Mouse (Mus musculus): Measurements from ENCODE around the gene Fam185a. TPM values are rescaled to one million over a fixed set of nuclear protein-coding genes. Genes with fewer than 3 reads are reported as not detected.
A peak's percentile ranks its signal among the peaks of the same experiment; 100 is the strongest.

Fam185a gene
- polyA plus RNA-seq, 1 experiment from 2014 or later: 4.8 TPM

- DNase-seq (ENCODE audit: low spot score) (no peak), ATAC-seq (replicated peaks; ENCODE audit: low FRiP score) (no peak)
- Histone ChIP-seq H3K4me3 (ENCODE audit: low read depth, low read length) (no peak overlapping the region), H3K4me2 (ENCODE audit: low read depth, low read length, severe bottlenecking) (no peak overlapping the region), H3K27me3 (ENCODE audit: control insufficient read depth, insufficient read depth, low read length) (no peaks in the 10 kb centered on the region), H3K36me3 (ENCODE audit: control insufficient read depth, insufficient read depth, low read length) (no peaks in the 10 kb centered on the region), H3K9me3 (ENCODE audit: control insufficient read depth, low read length) (no peaks in the 10 kb centered on the region), H3K27ac (ENCODE audit: low read depth, low read length) (no peak overlapping the region), H3K9ac (ENCODE audit: low read length) (no peak overlapping the region), H3K4me1 (replicated peaks; ENCODE audit: control insufficient read depth, insufficient read depth, low read length) (no peaks in the 10 kb centered on the region)
- WGBS: 77% methylated on average over 1 of the region's 1 CpGs
These were observed 82.1 kb downstream of the Fam185a start for GRCm38 (mm10) chr5:21506887-21507286.

- H3K4me1 ChIP-seq (replicated peaks; ENCODE audit: control insufficient read depth, insufficient read depth, low read length): no peaks in the 10 kb centered on the region
- H3K9me3 ChIP-seq (ENCODE audit: control insufficient read depth, low read length): no peaks in the 10 kb centered on the region
- H3K9ac ChIP-seq (ENCODE audit: low read length): no peak overlapping the region
- no peak overlapping the region for H3K4me3 ChIP-seq (ENCODE audit: low read depth, low read length)
- DNase-seq (ENCODE audit: low spot score) (no peak), ATAC-seq (replicated peaks; ENCODE audit: low FRiP score) (no peak)
- no peak overlapping the region for H3K27ac ChIP-seq (ENCODE audit: low read depth, low read length)
- H3K36me3 ChIP-seq (ENCODE audit: control insufficient read depth, insufficient read depth, low read length): no peaks in the 10 kb centered on the region
- H3K4me2 ChIP-seq (ENCODE audit: low read depth, low read length, severe bottlenecking): no peak overlapping the region
- 84% methylated on average over 4 of the region's 4 CpGs for whole genome bisulfite sequencing
- H3K27me3 ChIP-seq (ENCODE audit: control insufficient read depth, insufficient read depth, low read length): no peaks in the 10 kb centered on the region
These were observed 85.0 kb downstream of the Fam185a start for GRCm38 (mm10) chr5:21509801-21510200.

GRCm38 (mm10) chr5:21513363-21513762, 88.6 kb downstream of the Fam185a start:
- 76% methylated on average over 10 of the region's 10 CpGs for WGBS
- Histone ChIP-seq H3K27ac (ENCODE audit: low read depth, low read length) (no peak overlapping the region), H3K9me3 (ENCODE audit: control insufficient read depth, low read length) (no peaks in the 10 kb centered on the region), H3K4me2 (ENCODE audit: low read depth, low read length, severe bottlenecking) (no peak overlapping the region), H3K4me1 (replicated peaks; ENCODE audit: control insufficient read depth, insufficient read depth, low read length) (no peaks in the 10 kb centered on the region), H3K9ac (ENCODE audit: low read length) (no peak overlapping the region), H3K36me3 (ENCODE audit: control insufficient read depth, insufficient read depth, low read length) (no peaks in the 10 kb centered on the region), H3K4me3 (ENCODE audit: low read depth, low read length) (no peak overlapping the region), H3K27me3 (ENCODE audit: control insufficient read depth, insufficient read depth, low read length) (no peaks in the 10 kb centered on the region)
- ATAC-seq (replicated peaks; ENCODE audit: low FRiP score): no peak
- DNase-seq (ENCODE audit: low spot score): no peak

- no peak overlapping the region for H3K27ac ChIP-seq (ENCODE audit: low read depth, low read length)
- no peaks in the 10 kb centered on the region for H3K9me3 ChIP-seq (ENCODE audit: control insufficient read depth, low read length)
- DNase-seq (ENCODE audit: low spot score) (no peak), ATAC-seq (replicated peaks; ENCODE audit: low FRiP score) (no peak)
- H3K4me1 ChIP-seq (replicated peaks; ENCODE audit: control insufficient read depth, insufficient read depth, low read length): no peaks in the 10 kb centered on the region
- H3K4me2 ChIP-seq (ENCODE audit: low read depth, low read length, severe bottlenecking): no peak overlapping the region
- H3K9ac ChIP-seq (ENCODE audit: low read length): no peak overlapping the region
- 96% methylated on average over 2 of the region's 2 CpGs for WGBS
- H3K27me3 ChIP-seq (ENCODE audit: control insufficient read depth, insufficient read depth, low read length): no peaks in the 10 kb centered on the region
- H3K4me3 ChIP-seq (ENCODE audit: low read depth, low read length): no peak overlapping the region
- no peaks in the 10 kb centered on the region for H3K36me3 ChIP-seq (ENCODE audit: control insufficient read depth, insufficient read depth, low read length)
These were observed 92.8 kb downstream of the Fam185a start for GRCm38 (mm10) chr5:21517562-21517961.

GRCm38 (mm10) chr5:21518207-21518606, 93.4 kb downstream of the Fam185a start:
- Histone ChIP-seq H3K4me3 (ENCODE audit: low read depth, low read length) (no peak overlapping the region), H3K4me2 (ENCODE audit: low read depth, low read length, severe bottlenecking) (no peak overlapping the region), H3K36me3 (ENCODE audit: control insufficient read depth, insufficient read depth, low read length) (no peaks in the 10 kb centered on the region), H3K27me3 (ENCODE audit: control insufficient read depth, insufficient read depth, low read length) (no peaks in the 10 kb centered on the region), H3K9ac (ENCODE audit: low read length) (no peak overlapping the region), H3K9me3 (ENCODE audit: control insufficient read depth, low read length) (no peaks in the 10 kb centered on the region), H3K4me1 (replicated peaks; ENCODE audit: control insufficient read depth, insufficient read depth, low read length) (no peaks in the 10 kb centered on the region), H3K27ac (ENCODE audit: low read depth, low read length) (no peak overlapping the region)
- DNase-seq (ENCODE audit: low spot score): no peak
- 0 out of 2 replicates have a peak, but pooled peaks have one; percentile 10 for ATAC-seq (replicated peaks; ENCODE audit: low FRiP score)
- 77% methylated on average over 4 of the region's 4 CpGs for WGBS

DNA sequence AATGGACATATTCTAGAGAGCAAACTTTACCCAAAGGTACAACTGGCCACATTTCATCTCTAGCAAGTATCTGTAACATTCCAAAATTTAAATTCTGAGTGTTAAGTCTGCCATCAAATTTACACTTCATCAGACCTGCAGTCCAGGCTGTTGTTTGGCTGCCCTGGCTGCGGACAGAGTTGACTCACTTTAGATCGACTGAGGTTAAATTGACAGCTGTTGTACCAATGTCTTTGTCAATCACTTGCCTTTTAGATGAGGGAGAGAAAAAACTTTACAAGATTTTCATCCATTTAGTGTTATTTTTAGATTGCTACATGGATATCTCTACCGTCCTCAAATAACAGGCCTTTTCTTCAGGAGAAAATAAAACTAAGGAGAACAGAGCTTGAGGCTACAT, 94.4 kb downstream of the Fam185a start:
- Histone ChIP-seq H3K4me1 (replicated peaks; ENCODE audit: control insufficient read depth, insufficient read depth, low read length) (no peaks in the 10 kb centered on the region), H3K4me3 (ENCODE audit: low read depth, low read length) (no peak overlapping the region), H3K9me3 (ENCODE audit: control insufficient read depth, low read length) (no peaks in the 10 kb centered on the region), H3K4me2 (ENCODE audit: low read depth, low read length, severe bottlenecking) (no peak overlapping the region), H3K27ac (ENCODE audit: low read depth, low read length) (no peak overlapping the region), H3K36me3 (ENCODE audit: control insufficient read depth, insufficient read depth, low read length) (no peaks in the 10 kb centered on the region), H3K9ac (ENCODE audit: low read length) (no peak overlapping the region), H3K27me3 (ENCODE audit: control insufficient read depth, insufficient read depth, low read length) (no peaks in the 10 kb centered on the region)
- no peak for ATAC-seq (replicated peaks; ENCODE audit: low FRiP score)
- 80% methylated on average over 3 of the region's 3 CpGs for WGBS
- DNase-seq (ENCODE audit: low spot score): no peak

DNA sequence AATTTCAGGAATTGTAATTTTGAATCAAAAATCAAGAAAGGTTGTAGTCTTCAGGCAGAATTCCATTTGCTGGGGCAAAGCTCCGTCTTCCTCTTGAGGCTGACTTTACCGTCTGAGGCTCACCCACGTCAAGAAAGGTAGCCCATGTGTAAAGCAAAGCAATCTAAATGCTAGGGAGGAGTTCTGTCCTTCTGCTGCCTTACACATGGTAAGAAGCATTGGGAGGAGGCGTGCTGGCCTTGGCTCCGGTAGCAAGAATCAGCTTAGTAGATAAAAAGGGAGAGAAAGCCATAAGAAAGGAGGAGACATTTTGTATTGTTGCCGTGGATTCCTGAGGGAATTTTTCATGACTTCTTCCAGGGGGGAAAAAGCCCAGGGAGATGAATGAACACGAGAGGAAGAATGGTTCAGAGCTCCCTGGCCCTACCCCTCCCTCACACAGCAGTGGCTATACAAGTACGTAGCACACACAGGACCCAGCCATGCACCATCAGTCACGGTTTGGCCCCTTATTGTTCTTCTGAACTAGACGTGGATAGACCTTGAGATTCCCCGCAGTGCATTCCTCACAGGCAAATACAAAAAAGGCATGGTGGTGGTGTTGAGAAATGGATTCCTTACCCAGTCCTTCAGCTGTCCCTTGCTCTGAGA, 102.2 kb downstream of the Fam185a start:
- no peaks in the 10 kb centered on the region; the same call in 1 of the 2 replicates for H3K9me3 ChIP-seq (ENCODE audit: control insufficient read depth, low read length)
- no peak overlapping the region for H3K9ac ChIP-seq (ENCODE audit: low read length)
- H3K4me2 ChIP-seq (ENCODE audit: low read depth, low read length, severe bottlenecking): no peak overlapping the region
- H3K4me3 ChIP-seq (ENCODE audit: low read depth, low read length): no peak overlapping the region
- WGBS: 51% methylated on average over 11 of the region's 11 CpGs
- DNase-seq (ENCODE audit: low spot score) (no peak), ATAC-seq (replicated peaks; ENCODE audit: low FRiP score) (no peak)
- no peaks in the 10 kb centered on the region for H3K36me3 ChIP-seq (ENCODE audit: control insufficient read depth, insufficient read depth, low read length)
- H3K27me3 ChIP-seq (ENCODE audit: control insufficient read depth, insufficient read depth, low read length): no peaks in the 10 kb centered on the region
- H3K4me1 ChIP-seq (replicated peaks; ENCODE audit: control insufficient read depth, insufficient read depth, low read length): no peaks in the 10 kb centered on the region
- H3K27ac ChIP-seq (ENCODE audit: low read depth, low read length): no peak overlapping the region

DNA sequence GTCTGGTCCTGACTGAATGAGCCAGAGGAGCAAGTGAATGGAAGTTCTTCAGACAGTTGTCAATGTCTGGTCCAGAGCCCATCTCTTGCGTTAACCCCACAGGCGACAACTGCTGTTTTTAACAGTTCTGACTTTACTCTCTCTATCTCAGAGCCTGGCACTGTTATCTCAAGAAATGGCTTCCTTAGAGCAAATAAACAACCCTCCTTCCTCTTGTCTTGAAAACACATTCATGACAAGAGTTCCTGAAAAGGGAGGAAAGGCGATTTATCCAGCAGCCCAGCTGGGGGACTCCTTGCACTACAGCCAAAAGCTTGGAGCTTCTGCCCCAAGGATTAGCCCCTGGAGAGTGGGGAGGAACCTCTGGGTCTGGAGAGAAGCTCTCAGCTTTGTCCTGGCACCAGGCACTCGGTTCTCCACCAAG, 102.7 kb downstream of the Fam185a start:
- Histone ChIP-seq H3K4me2 (ENCODE audit: low read depth, low read length, severe bottlenecking) (no peak overlapping the region), H3K9me3 (ENCODE audit: control insufficient read depth, low read length) (no peaks in the 10 kb centered on the region; the same call in 1 of the 2 replicates), H3K27ac (ENCODE audit: low read depth, low read length) (no peak overlapping the region), H3K4me1 (replicated peaks; ENCODE audit: control insufficient read depth, insufficient read depth, low read length) (no peaks in the 10 kb centered on the region), H3K27me3 (ENCODE audit: control insufficient read depth, insufficient read depth, low read length) (no peaks in the 10 kb centered on the region), H3K4me3 (ENCODE audit: low read depth, low read length) (no peak overlapping the region), H3K9ac (ENCODE audit: low read length) (no peak overlapping the region), H3K36me3 (ENCODE audit: control insufficient read depth, insufficient read depth, low read length) (no peaks in the 10 kb centered on the region)
- DNase-seq (ENCODE audit: low spot score): no peak
- WGBS: 78% methylated on average over 4 of the region's 4 CpGs
- ATAC-seq (replicated peaks; ENCODE audit: low FRiP score): no peak

Measured in forebrain, embryonic 11.5 days (tissue).